Mouse (Mus musculus) midbrain, postnatal 0 days (tissue): ENCODE measurements around the gene Socs3. TPM values are rescaled to one million over a fixed set of nuclear protein-coding genes. Genes with fewer than 3 reads are reported as not detected.

Experiments
- ATAC-seq: fragments of 200-750 bp; cut with Nextera tagmentation; 2 replicates; pipeline ENCODE4 v1.8.0; 2017; ENCODE audit warnings: moderate number of reproducible peaks, mild to moderate bottlenecking, moderate TSS enrichment, moderate library complexity; ENCODE audit not compliant: low FRiP score
- DNase-seq: peaks from one replicate; pipeline ENCODE4 v3.0.0-alpha.2; 2015; ENCODE audit warnings: low spot score
- H3K27ac ChIP-seq: fragments of 300-500 bp; sonication (generic); 2 replicates; pipeline ENCODE4 v1.5.1; 2014; ENCODE audit warnings: low read depth, mild to moderate bottlenecking, low read length, mixed read lengths
- H3K27me3 ChIP-seq: fragments of 300-500 bp; sonication (generic); 2 replicates; pipeline ENCODE4 v1.6.1; 2014; ENCODE audit warnings: low read length, control low read depth, mixed read lengths; ENCODE audit not compliant: insufficient read depth
- H3K36me3 ChIP-seq: fragments of 300-500 bp; sonication (generic); 2 replicates; pipeline ENCODE4 v1.6.1; 2014; ENCODE audit warnings: low read length, control low read depth, mixed read lengths; ENCODE audit not compliant: insufficient read depth
- H3K4me1 ChIP-seq: fragments of 300-500 bp; sonication (generic); 2 replicates; pipeline ENCODE4 v1.6.1; 2014; ENCODE audit warnings: mild to moderate bottlenecking, control low read depth, antibody characterized with exemption, low read length, mixed read lengths; ENCODE audit not compliant: insufficient read depth
- H3K4me2 ChIP-seq: fragments of 300-500 bp; sonication (generic); 2 replicates; pipeline ENCODE4 v1.6.1; 2014; ENCODE audit warnings: low read depth, mild to moderate bottlenecking, low read length, mixed read lengths; ENCODE audit not compliant: poor library complexity, severe bottlenecking
- H3K4me3 ChIP-seq: fragments of 300-500 bp; sonication (generic); 2 replicates; pipeline ENCODE4 v1.5.1; 2014; ENCODE audit warnings: low read depth, mild to moderate bottlenecking, low read length, moderate library complexity
- H3K9ac ChIP-seq: fragments of 300-500 bp; sonication (generic); replicated peaks from 2 replicates; pipeline ENCODE4 v1.6.1; 2014; ENCODE audit warnings: mild to moderate bottlenecking, low read length, moderate library complexity, mixed read lengths; ENCODE audit not compliant: poor library complexity, severe bottlenecking
- H3K9me3 ChIP-seq: fragments of 300-500 bp; sonication (generic); 2 replicates; pipeline ENCODE4 v1.6.1; 2016; ENCODE audit warnings: low read length, control low read depth
- CTCF ChIP-seq: IDR thresholded peaks from 2 replicates; pipeline ENCODE4 v1.5.1; 2016; ENCODE audit warnings: antibody characterized with exemption, mild to moderate bottlenecking
- WGBS: fragments of 180-500 bp; shearing (Covaris S2); extraction: QIAGEN DNeasy Blood & Tissue Kit; methylation state at CpG from one replicate; pipeline ENCODE4 v1.1.7; 2014; 5-methylcytosine and 5-hydroxymethylcytosine counted together
- polyA plus RNA-seq: library from polyadenylated mRNA; unstranded; fragments of >200 nt; fragmentation: Nextera tagmentation; extraction: Ambion mirVana; gene quantifications from 2 replicates; pipeline ENCODE4 v1.2.1, GENCODE M21; 2015
- total RNA-seq: library from RNA; depleted of rRNA; stranded (reverse); fragments of >200 nt; gene quantifications from 2 replicates; pipeline ENCODE4 v1.2.3, GENCODE M21; 2014

Gene Socs3
- total and polyA plus RNA-seq, 2 experiments from 2014 or later, result 4.9 to 8.5 TPM

DNA sequence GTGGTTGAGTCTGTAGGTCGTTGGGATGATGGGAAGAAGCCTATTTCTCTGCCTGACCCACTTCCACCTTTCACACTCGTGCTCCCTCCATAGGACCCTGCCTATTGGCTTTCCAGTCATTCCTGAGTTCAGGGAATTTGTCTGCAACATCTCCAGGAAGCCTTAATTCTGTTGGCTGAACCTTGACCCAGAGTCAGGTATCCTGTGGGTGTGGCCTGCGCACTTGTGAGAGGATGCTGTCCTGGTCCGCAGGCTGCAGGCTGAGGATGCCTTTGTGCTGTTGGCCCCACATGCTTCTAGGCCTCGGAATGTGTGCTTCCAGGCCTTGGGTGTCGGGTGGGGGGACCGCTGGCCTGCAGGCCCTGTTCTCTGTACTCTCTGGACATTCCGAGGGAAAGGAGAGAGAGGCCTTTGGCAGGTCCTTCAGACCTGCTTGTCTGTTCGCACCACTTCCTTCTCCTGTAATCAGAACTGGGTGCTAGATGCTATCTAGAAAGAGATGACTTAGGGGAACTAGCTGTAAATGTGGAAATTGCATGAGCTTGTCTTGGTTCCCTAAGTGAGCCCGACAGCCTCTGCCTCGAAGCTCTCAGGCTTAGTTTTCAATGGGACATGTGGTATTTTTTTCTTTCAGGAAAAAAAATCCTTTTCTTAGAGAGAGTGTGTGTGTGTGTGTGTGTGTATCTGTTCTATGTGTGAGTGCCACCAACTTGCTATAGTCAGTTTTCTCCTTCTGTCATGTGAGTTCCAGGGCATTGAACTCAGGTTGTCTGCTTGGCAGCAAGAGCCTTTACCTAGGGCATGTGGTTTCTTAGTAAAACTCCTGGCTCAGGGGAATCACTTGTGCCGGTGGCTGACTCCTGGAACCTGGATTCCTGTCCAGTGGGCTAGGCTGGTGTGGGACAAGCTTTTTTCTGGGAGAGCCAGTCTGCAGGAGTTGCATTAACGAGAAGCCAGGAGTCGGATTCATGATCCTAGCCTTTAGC, 23.6 kb upstream of the Socs3 start:
- DNase-seq, result no peak
- H3K27ac ChIP-seq, result no peak overlapping the region
- no peak overlapping the region for H3K4me2 ChIP-seq
- H3K4me3 ChIP-seq, result no peak overlapping the region
- H3K27me3 ChIP-seq, result no peaks in the 10 kb centered on the region
- no peak overlapping the region for H3K9ac ChIP-seq
- no peaks in the 10 kb centered on the region for H3K36me3 ChIP-seq
- no peak for ATAC-seq
- peaks cover 9% of the 10 kb centered on the region; the same call in 1 of the 2 replicates for H3K4me1 ChIP-seq
- 72% methylated on average over 14 of the region's 14 CpGs for WGBS
- no peak for TF ChIP-seq CTCF
- H3K9me3 ChIP-seq, result no peaks in the 10 kb centered on the region

DNA sequence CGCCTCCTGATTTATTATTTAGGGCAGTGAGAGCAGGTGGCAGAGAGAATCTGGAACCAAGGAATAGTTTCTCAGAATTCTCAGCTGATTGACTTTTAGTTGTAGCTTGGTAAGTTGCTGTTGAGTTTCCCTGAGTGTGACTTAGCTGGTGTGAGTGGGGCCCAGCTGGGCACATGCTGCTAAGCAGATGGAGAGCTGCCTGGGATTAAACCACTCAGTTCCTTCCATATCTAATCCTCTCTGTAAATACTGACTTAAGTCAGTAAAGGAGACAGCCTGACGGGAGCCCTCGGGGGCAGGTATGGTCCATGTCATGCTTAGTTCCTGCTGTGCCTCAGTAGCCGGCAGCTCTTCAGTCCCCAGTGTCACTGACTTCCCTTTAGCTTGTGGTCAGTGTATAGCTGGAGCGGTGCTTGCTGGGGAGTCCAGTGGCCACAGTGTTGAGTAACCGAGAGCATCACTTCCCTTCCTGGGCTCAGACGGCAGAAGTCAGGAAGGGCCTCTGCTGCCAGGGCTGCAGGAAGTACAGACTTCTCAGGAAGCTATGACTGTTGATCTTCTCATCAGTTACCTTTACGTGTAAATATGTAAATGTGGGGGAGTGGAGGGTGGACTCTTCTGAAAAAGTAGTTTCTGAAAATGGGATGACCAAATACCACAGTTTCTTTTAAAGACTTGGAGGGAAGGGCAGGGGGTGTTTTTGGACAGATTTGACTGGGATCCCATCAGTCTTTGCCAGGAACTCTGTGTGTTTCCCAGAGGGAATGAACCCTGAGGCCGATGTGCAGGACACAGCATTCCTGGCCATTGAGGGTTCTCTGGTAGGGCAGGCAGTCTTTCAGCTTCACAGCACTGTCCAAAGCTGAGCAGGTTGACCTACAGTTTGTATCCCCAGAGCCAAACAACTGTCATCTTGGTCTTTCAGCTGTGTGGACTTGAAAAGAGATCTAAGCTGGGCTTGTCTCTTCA, 21.9 kb upstream of the Socs3 start:
- no peak for TF ChIP-seq CTCF
- Histone ChIP-seq H3K9ac (no peak overlapping the region), H3K9me3 (no peaks in the 10 kb centered on the region), H3K4me2 (no peak overlapping the region), H3K27ac (no peak overlapping the region), H3K4me1 (peaks cover 19% of the 10 kb centered on the region), H3K36me3 (no peaks in the 10 kb centered on the region), H3K4me3 (no peak overlapping the region), H3K27me3 (no peaks in the 10 kb centered on the region)
- DNase-seq (no peak), ATAC-seq (no peak)
- 44% methylated on average over 9 of the region's 9 CpGs for WGBS

DNA sequence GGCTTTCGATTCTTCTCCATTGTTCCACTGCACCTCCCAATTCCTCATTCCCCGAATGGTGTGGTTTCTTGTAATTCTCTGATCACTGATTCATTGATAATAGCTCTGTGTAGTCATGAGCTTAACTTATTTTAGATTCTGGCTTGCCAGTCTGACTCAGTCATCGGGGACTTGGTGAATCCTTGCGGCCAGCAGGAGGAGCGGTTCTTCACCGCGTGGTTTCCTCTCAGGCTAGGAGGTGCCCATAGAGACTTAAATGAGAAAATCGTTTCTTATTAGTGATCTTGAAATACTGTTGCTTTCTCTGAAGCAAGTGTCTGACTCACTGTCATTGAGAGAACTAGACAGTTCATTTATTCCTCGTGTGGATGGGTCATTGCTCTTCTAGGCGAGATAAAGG, 20.1 kb upstream of the Socs3 start:
- no peak overlapping the region for H3K4me2 ChIP-seq
- no peak overlapping the region for H3K9ac ChIP-seq
- no peaks in the 10 kb centered on the region for H3K27me3 ChIP-seq
- whole genome bisulfite sequencing, result 32% methylated on average over 10 of the region's 10 CpGs
- peak; percentile 46; the same call in 1 of the 2 replicates for TF ChIP-seq CTCF
- no peak for ATAC-seq
- H3K4me3 ChIP-seq, result no peak overlapping the region
- peak; percentile 28 for DNase-seq
- peaks cover 24% of the 10 kb centered on the region for H3K4me1 ChIP-seq
- H3K36me3 ChIP-seq, result no peaks in the 10 kb centered on the region
- H3K27ac ChIP-seq, result no peak overlapping the region
- H3K9me3 ChIP-seq, result no peaks in the 10 kb centered on the region

DNA sequence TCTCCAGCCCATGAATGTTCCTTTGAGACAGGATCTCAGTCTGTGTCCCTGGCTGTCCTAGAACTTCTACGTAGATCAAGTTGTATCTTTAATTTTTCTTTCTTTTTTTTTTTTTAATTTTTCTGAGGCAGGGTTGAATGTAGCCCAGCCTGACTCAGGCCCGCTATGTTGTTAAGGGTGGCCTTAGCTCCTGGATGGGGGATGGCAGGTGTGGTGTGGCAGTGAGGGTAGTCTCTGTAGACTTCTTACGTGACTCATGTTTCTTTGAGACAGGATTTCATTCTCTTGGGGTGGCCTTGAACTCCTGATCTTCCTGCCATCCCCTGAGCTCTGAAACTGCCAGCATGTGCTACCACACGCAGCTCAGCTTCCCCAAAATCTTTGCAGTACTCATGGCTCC, 19.4 kb upstream of the Socs3 start:
- DNase-seq, result no peak
- Histone ChIP-seq H3K4me1 (peaks cover 22% of the 10 kb centered on the region), H3K9me3 (no peaks in the 10 kb centered on the region), H3K4me3 (no peak overlapping the region), H3K27me3 (no peaks in the 10 kb centered on the region), H3K4me2 (no peak overlapping the region), H3K36me3 (no peaks in the 10 kb centered on the region), H3K27ac (no peak overlapping the region), H3K9ac (no peak overlapping the region)
- 85% methylated on average over 4 of the region's 4 CpGs for WGBS
- TF ChIP-seq CTCF, result no peak
- ATAC-seq, result no peak

DNA sequence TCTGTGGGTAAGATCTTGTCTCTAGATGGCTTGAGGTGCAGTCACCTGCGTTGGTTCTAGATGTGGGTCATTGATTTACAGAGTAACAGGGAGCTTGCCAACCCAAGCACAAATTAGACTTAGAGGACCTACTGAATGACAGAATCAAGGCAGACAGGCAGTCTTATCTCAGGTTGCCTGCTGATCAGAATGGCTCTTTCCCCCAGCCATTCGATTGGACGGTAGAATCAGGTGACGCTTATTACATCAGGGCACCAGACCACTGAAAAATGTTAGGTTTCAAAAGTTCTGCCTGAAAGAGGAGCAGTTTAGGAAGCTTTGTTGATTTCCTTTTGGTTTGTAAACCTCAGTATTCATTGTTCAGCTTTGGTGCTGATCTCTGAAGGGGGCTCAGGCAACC, 18.1 kb upstream of the Socs3 start:
- no peak for TF ChIP-seq CTCF
- ATAC-seq, result no peak
- Histone ChIP-seq H3K4me1 (peaks cover 18% of the 10 kb centered on the region), H3K27ac (no peak overlapping the region), H3K9ac (peak overlapping the region; percentile 88; the same call in 1 of the 2 replicates), H3K27me3 (no peaks in the 10 kb centered on the region), H3K4me2 (peak overlapping the region; percentile 81), H3K9me3 (no peaks in the 10 kb centered on the region), H3K36me3 (no peaks in the 10 kb centered on the region), H3K4me3 (peak overlapping the region; percentile 100)
- 74% methylated on average over 4 of the region's 4 CpGs for WGBS
- DNase-seq, result no peak
